Mouse (Mus musculus): ENCODE data around the gene Elmo1.

The Elmo1 gene

GRCm38 (mm10) chr13:20330954-20331353 is 240.6 kb downstream of the Elmo1 start:
- H3K36me3 ChIP-seq (ENCODE audit: control insufficient read depth, insufficient read depth, low read length, poor library complexity, severe bottlenecking), result no peaks in the 10 kb centered on the region
- H3K27me3 ChIP-seq (ENCODE audit: control insufficient read depth, insufficient read depth, low read length, poor library complexity, severe bottlenecking), result no peaks in the 10 kb centered on the region
- no peak for DNase-seq (ENCODE audit: low read depth, low spot score)

DNA sequence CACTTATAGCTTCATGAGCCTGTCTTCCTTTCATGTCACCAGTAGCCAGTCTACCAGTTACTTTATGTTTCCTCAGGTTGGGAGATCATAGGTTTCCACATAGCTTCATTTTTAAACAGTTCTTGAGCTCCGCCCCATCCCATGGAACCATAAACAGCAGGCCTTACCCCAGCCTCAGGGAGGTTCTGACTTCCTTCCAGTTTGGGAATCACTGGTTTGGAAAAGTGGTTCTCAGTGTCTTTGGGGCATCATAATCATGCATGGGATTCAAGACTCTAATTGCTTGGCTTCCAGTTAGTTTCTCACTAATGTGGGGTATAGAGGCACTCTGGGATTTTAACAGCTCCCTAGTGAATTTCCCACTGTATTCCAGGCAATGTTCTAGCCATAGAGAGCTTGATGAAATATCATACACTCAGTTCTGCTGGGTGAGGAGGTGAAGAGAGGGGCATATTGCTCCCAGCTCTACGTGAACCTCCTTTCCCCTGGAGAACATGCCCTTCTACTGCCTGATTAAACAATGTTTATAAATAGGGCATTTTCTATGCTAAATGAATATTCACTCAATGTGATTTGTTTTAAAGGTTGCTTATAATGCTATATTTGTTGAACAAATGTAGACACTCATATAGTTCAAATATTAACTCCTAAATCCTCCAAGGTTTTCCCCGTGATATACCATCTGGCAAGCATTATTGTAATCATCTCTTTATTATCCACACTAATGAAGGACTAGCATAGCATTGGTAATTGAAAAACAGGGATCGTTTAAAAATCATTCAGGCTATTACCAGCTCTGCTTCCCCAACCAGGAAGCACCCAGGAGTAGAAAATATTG is 244.9 kb downstream of the Elmo1 start:
- Histone ChIP-seq H3K36me3 (ENCODE audit: control insufficient read depth, insufficient read depth, low read length, poor library complexity, severe bottlenecking) (0 out of 2 replicates have a peak, but pooled peaks cover 5% of the 10 kb centered on the region), H3K27me3 (ENCODE audit: control insufficient read depth, insufficient read depth, low read length, poor library complexity, severe bottlenecking) (no peaks in the 10 kb centered on the region)
- no peak for DNase-seq (ENCODE audit: low read depth, low spot score)

- H3K27me3 ChIP-seq (ENCODE audit: control insufficient read depth, insufficient read depth, low read length, poor library complexity, severe bottlenecking), result no peaks in the 10 kb centered on the region
- H3K36me3 ChIP-seq (ENCODE audit: control insufficient read depth, insufficient read depth, low read length, poor library complexity, severe bottlenecking), result 0 out of 2 replicates have a peak, but pooled peaks cover 5% of the 10 kb centered on the region
- no peak for DNase-seq (ENCODE audit: low read depth, low spot score)
Observed at GRCm38 (mm10) chr13:20335889-20336497, 245.6 kb downstream of the Elmo1 start.

GRCm38 (mm10) chr13:20342881-20343280 is 252.5 kb downstream of the Elmo1 start:
- H3K27me3 ChIP-seq (ENCODE audit: control insufficient read depth, insufficient read depth, low read length, poor library complexity, severe bottlenecking), result no peaks in the 10 kb centered on the region
- no peak for DNase-seq (ENCODE audit: low read depth, low spot score)
- H3K36me3 ChIP-seq (ENCODE audit: control insufficient read depth, insufficient read depth, low read length, poor library complexity, severe bottlenecking), result peaks cover 8% of the 10 kb centered on the region; the same call in 1 of the 2 replicates

DNA sequence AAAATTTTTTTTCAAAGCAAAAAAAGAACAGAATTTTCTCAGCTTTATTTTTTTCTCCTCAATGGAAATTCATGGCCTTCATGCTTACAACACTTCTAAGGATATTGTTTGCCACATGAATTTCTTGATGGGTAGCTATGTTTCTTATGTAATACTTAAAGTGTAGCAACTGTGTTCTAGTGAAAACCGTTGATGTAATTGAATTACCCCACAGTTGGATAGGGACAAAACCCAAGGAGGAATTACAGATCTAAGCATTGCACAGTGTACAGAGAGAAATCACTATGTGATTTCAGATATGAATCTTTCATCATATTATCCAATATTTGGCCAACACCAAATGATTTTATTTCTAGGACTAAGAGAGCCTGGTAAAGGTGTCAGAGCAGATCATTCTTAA is 259.4 kb downstream of the Elmo1 start:
- H3K27me3 ChIP-seq (ENCODE audit: control insufficient read depth, insufficient read depth, low read length, poor library complexity, severe bottlenecking), result no peaks in the 10 kb centered on the region
- DNase-seq (ENCODE audit: low read depth, low spot score), result no peak

GRCm38 (mm10) chr13:20352631-20353030 is 262.2 kb downstream of the Elmo1 start:
- H3K36me3 ChIP-seq (ENCODE audit: control insufficient read depth, insufficient read depth, low read length, poor library complexity, severe bottlenecking), result peaks cover under 1% of the 10 kb centered on the region; the same call in 1 of the 2 replicates
- no peaks in the 10 kb centered on the region for H3K27me3 ChIP-seq (ENCODE audit: control insufficient read depth, insufficient read depth, low read length, poor library complexity, severe bottlenecking)
- no peak for DNase-seq (ENCODE audit: low read depth, low spot score)

More for the DNA sequence above, 259.4 kb downstream of the Elmo1 start:
- H3K36me3 ChIP-seq (ENCODE audit: control insufficient read depth, insufficient read depth, low read length, poor library complexity, severe bottlenecking), result peaks cover 3% of the 10 kb centered on the region; the same call in 1 of the 2 replicates

DNA sequence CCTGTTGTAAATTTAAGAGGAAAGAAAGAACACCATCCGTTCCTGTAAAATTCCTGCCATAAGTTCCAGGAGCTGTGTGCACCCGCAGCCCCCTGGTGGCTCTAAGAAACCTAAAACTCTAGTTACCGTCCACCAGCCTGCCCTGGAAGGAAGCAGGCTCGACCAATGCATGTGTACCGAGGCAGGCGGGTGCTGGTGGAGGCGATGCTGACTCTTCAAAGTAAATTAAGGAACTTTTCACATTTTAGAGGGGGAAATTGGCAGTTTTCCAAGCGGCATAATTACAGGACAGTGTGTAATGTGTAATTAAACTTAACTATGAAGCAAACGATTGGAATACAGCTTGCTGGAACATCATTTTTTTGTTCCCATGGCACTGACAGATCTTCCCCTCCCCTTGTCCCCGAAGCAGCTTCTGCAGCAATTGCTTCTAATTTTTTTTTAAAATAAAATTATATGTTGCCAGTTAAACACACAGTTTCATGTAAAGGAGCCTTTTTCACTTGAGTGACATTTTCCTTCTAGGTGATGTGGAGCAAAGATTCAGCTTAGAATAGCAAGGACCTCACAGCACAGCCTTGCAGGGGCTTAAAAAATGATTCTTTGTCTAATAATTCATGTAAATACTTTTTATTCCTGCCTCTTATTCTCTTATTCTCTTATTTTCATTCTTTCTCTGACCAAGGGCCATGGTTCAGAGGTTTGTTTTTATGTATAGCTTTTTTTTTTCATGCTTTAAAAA is 263.6 kb downstream of the Elmo1 start:
- no peaks in the 10 kb centered on the region for H3K27me3 ChIP-seq (ENCODE audit: control insufficient read depth, insufficient read depth, low read length, poor library complexity, severe bottlenecking)
- no peak for DNase-seq (ENCODE audit: low read depth, low spot score)
- peaks cover 2% of the 10 kb centered on the region for H3K36me3 ChIP-seq (ENCODE audit: control insufficient read depth, insufficient read depth, low read length, poor library complexity, severe bottlenecking)

- Histone ChIP-seq H3K36me3 (ENCODE audit: control insufficient read depth, insufficient read depth, low read length, poor library complexity, severe bottlenecking) (peaks cover 3% of the 10 kb centered on the region), H3K27me3 (ENCODE audit: control insufficient read depth, insufficient read depth, low read length, poor library complexity, severe bottlenecking) (no peaks in the 10 kb centered on the region)
- no peak for DNase-seq (ENCODE audit: low read depth, low spot score)
Observed at GRCm38 (mm10) chr13:20354604-20354999, 264.2 kb downstream of the Elmo1 start.

GRCm38 (mm10) chr13:20362541-20362940 is 272.1 kb downstream of the Elmo1 start:
- Histone ChIP-seq H3K27me3 (ENCODE audit: control insufficient read depth, insufficient read depth, low read length, poor library complexity, severe bottlenecking) (no peaks in the 10 kb centered on the region), H3K36me3 (ENCODE audit: control insufficient read depth, insufficient read depth, low read length, poor library complexity, severe bottlenecking) (peaks cover 15% of the 10 kb centered on the region)
- DNase-seq (ENCODE audit: low read depth, low spot score), result no peak

DNA sequence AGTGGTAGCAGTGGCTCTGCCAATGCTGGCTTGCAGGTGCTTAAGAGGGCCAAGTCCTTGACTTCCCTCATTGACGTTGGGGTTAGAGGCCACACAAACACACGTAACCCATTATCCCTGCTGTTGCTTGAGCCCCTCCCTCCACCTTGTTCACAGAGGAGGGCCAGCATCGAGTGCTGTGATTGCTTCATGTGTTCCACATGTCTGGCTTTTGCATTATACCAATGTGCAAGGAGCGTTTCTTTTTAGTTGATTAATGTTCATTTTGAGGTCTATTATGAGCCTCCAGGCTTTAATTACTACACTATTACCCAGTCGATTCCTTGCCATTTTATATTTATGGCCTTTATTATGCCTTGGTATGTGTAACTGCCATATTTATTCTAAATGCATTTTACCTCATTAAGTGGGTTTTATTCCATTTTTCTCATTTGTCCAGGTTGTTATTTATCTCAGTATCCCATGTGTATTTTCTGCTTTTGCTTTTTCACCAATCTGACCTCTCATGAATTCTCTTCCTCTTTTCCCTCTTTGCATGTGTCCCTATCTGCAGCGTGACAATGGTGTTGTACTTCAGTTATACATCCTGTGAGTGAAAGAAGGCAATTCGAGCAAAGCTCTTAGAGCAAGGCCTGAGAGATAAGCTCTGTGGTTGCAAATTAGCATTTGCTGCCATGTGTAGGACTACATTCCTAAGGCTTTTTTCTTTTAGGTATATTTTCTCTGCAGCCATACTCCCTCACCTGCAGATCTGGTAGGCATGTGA is 275.6 kb downstream of the Elmo1 start:
- DNase-seq (ENCODE audit: low read depth, low spot score), result no peak
- Histone ChIP-seq H3K27me3 (ENCODE audit: control insufficient read depth, insufficient read depth, low read length, poor library complexity, severe bottlenecking) (no peaks in the 10 kb centered on the region), H3K36me3 (ENCODE audit: control insufficient read depth, insufficient read depth, low read length, poor library complexity, severe bottlenecking) (peaks cover 4% of the 10 kb centered on the region; the same call in 1 of the 2 replicates)

GRCm38 (mm10) chr13:20370036-20370802 is 279.8 kb downstream of the Elmo1 start:
- H3K27me3 ChIP-seq (ENCODE audit: control insufficient read depth, insufficient read depth, low read length, poor library complexity, severe bottlenecking), result no peaks in the 10 kb centered on the region
- H3K36me3 ChIP-seq (ENCODE audit: control insufficient read depth, insufficient read depth, low read length, poor library complexity, severe bottlenecking), result no peaks in the 10 kb centered on the region; the same call in 1 of the 2 replicates
- no peak for DNase-seq (ENCODE audit: low read depth, low spot score)

GRCm38 (mm10) chr13:20371501-20371900 is 281.1 kb downstream of the Elmo1 start:
- DNase-seq (ENCODE audit: low read depth, low spot score), result peak; percentile 52
- Histone ChIP-seq H3K27me3 (ENCODE audit: control insufficient read depth, insufficient read depth, low read length, poor library complexity, severe bottlenecking) (no peaks in the 10 kb centered on the region), H3K36me3 (ENCODE audit: control insufficient read depth, insufficient read depth, low read length, poor library complexity, severe bottlenecking) (no peaks in the 10 kb centered on the region; the same call in 1 of the 2 replicates)

- no peaks in the 10 kb centered on the region; the same call in 1 of the 2 replicates for H3K36me3 ChIP-seq (ENCODE audit: control insufficient read depth, insufficient read depth, low read length, poor library complexity, severe bottlenecking)
- no peak for DNase-seq (ENCODE audit: low read depth, low spot score)
- H3K27me3 ChIP-seq (ENCODE audit: control insufficient read depth, insufficient read depth, low read length, poor library complexity, severe bottlenecking), result no peaks in the 10 kb centered on the region
Observed at GRCm38 (mm10) chr13:20372335-20372734, 281.9 kb downstream of the Elmo1 start.
